Mouse (Mus musculus) heart, adult 2 months (tissue): ENCODE measurements around the gene Map3k3.

Experiments
- CTCF ChIP-seq: fragments of 200-600 bp; IDR thresholded peaks from 2 replicates; pipeline ENCODE4 v1.8.1; 2022; ENCODE audit warnings: antibody characterized with exemption, mild to moderate bottlenecking, moderate library complexity
- EP300 ChIP-seq: fragments of 200-500 bp; IDR thresholded peaks from 2 replicates; pipeline ENCODE4 v1.6.1; 2011; ENCODE audit warnings: low read depth, low read length, control low read depth; ENCODE audit not compliant: insufficient read depth

GRCm38 (mm10) chr11:106158081-106158929 is 73.9 kb downstream of the Map3k3 start:
- TF ChIP-seq EP300 = no peak
- peak; percentile 58 for TF ChIP-seq CTCF
